Comparison of ENCODE assay signal across 7 mouse cellular contexts in the genomic region with DNA sequence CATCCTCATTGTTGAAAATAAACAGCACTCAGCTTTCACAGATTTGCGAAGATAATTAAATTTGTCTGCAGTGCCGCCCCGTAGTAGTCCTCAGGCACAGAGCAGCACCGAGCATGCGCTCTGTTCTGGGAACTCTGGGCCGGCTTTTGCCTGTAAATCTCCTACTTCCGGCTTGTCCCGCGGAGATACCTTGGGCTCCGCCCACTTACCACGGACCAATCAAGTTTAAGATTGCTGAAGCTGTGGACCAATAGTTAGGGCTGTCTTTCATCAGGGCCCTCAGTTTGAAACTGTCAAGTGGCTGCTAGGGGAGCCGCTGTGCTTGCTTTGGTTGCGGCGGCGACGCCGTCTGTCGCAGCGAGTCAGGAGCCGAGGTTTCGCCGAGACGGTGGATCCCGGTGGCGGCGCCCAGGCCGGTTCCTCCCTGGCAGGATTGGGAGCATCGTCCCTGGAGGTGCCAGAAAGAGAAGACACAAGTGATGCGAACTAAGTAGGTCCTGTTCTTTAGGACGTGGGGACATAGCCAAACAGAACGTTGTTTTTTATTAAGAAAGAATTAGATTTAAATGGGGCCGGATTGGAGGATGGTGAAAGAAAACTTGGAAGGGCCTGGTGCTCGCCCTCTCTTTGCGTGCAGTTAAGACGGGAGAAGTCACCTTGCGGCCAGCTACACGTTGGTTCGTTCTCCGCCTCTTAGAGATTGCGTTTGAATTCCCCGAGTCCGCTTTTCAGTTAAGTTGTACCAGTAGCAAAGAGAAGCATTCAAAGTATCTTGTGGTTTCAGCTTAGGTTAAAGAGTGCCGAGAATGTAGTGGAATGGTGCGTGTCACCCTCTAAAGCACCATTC. TPM values are rescaled to one million over a fixed set of nuclear protein-coding genes. Genes with fewer than 3 reads are reported as not detected.
A peak's percentile ranks its signal among the peaks of the same experiment; 100 is the strongest.
DNase-seq lines count a peak whose midpoint lies in the region; ATAC-seq lines count a peak whose summit lies in the region.

TSS of gene Poc5 (plus strand) at position 253 of the 847 bp plus-strand sequence.

- H3K4me1 ChIP-seq in embryonic facial prominence, embryonic 12.5 days: peaks cover 9% of the 10 kb centered on the region
- no peaks in the 10 kb centered on the region; the same call in 1 of the 2 replicates for H3K4me1 ChIP-seq in limb, embryonic 11.5 days (ENCODE audit: control insufficient read depth, insufficient read depth, low read length)
- peaks cover 6% of the 10 kb centered on the region; the same call in 1 of the 2 replicates for H3K4me1 ChIP-seq in midbrain, embryonic 14.5 days (ENCODE audit: control insufficient read depth, insufficient read depth, low read length)

- peak within 1 kb of the TSS; percentile 52 for H3K4me2 ChIP-seq in embryonic facial prominence, embryonic 12.5 days (replicated peaks)
- H3K4me2 ChIP-seq in limb, embryonic 11.5 days (ENCODE audit: low read depth, severe bottlenecking): peak within 1 kb of the TSS; percentile 68
- H3K4me2 ChIP-seq in midbrain, embryonic 14.5 days (ENCODE audit: low read length): peak within 1 kb of the TSS; percentile 82

- H3K9ac ChIP-seq in embryonic facial prominence, embryonic 12.5 days: peak within 1 kb of the TSS; percentile 60
- H3K9ac ChIP-seq in limb, embryonic 11.5 days (ENCODE audit: low read length): peak within 1 kb of the TSS; percentile 62
- H3K9ac ChIP-seq in midbrain, embryonic 14.5 days (replicated peaks; ENCODE audit: low read length): peak within 1 kb of the TSS; percentile 73

- peaks cover 18% of the 10 kb centered on the region for H3K36me3 ChIP-seq in embryonic facial prominence, embryonic 12.5 days
- no peaks in the 10 kb centered on the region; the same call in 1 of the 2 replicates for H3K36me3 ChIP-seq in limb, embryonic 11.5 days (ENCODE audit: control insufficient read depth, insufficient read depth, low read length)
- peaks cover 31% of the 10 kb centered on the region for H3K36me3 ChIP-seq in midbrain, embryonic 14.5 days (ENCODE audit: control insufficient read depth, insufficient read depth, low read length)

- H3K4me3 ChIP-seq in embryonic facial prominence, embryonic 12.5 days: peak within 1 kb of the TSS; percentile 69
- H3K4me3 ChIP-seq in limb, embryonic 11.5 days (ENCODE audit: low read depth, low read length): peak within 1 kb of the TSS; percentile 57
- peak within 1 kb of the TSS; percentile 74 for H3K4me3 ChIP-seq in midbrain, embryonic 14.5 days (replicated peaks; ENCODE audit: low read depth, low read length)

- DNase-seq in adrenal gland, postnatal 25 days: peak; percentile 94
- DNase-seq in heart, adult 11 months: peak; percentile 100
- peak; percentile 100 for DNase-seq in kidney, adult 18-20 months
- DNase-seq in limb, embryonic 11.5 days (ENCODE audit: low spot score): peak; percentile 99
- DNase-seq in midbrain, embryonic 14.5 days: peak; percentile 99
- DNase-seq in spleen, adult 18-20 months: peak; percentile 95 to 98

- H3K27me3 ChIP-seq in embryonic facial prominence, embryonic 12.5 days: no peaks in the 10 kb centered on the region
- no peaks in the 10 kb centered on the region for H3K27me3 ChIP-seq in limb, embryonic 11.5 days (ENCODE audit: control insufficient read depth, insufficient read depth, low read length)
- H3K27me3 ChIP-seq in midbrain, embryonic 14.5 days (ENCODE audit: control insufficient read depth, insufficient read depth, low read length): no peaks in the 10 kb centered on the region

- ATAC-seq in embryonic facial prominence, embryonic 12.5 days (ENCODE audit: insufficient number of reproducible peaks, insufficient read depth, low FRiP score, low TSS enrichment): peak; percentile 100
- peak; percentile 100 for ATAC-seq in limb, embryonic 11.5 days (ENCODE audit: insufficient number of reproducible peaks, low FRiP score, low TSS enrichment, low read depth)
- ATAC-seq in midbrain, embryonic 14.5 days (ENCODE audit: low FRiP score, low TSS enrichment): peak; percentile 100

- under 1% methylated on average over 44 of the region's 44 CpGs for WGBS in embryonic facial prominence, embryonic 12.5 days
- WGBS in limb, embryonic 11.5 days: under 1% methylated on average over 44 of the region's 44 CpGs
- under 1% methylated on average over 44 of the region's 44 CpGs for WGBS in midbrain, embryonic 14.5 days

- peak within 1 kb of the TSS; percentile 46; the same call in 1 of the 2 replicates for H3K27ac ChIP-seq in embryonic facial prominence, embryonic 12.5 days
- H3K27ac ChIP-seq in limb, embryonic 11.5 days (replicated peaks; ENCODE audit: low read depth, low read length): no peak within 1 kb of the TSS
- peak within 1 kb of the TSS; percentile 57; the same call in 1 of the 2 replicates for H3K27ac ChIP-seq in midbrain, embryonic 14.5 days (replicated peaks; ENCODE audit: low read depth, low read length)

- no peaks in the 10 kb centered on the region for H3K9me3 ChIP-seq in embryonic facial prominence, embryonic 12.5 days
- no peaks in the 10 kb centered on the region for H3K9me3 ChIP-seq in limb, embryonic 11.5 days (ENCODE audit: control insufficient read depth, low read length)
- H3K9me3 ChIP-seq in midbrain, embryonic 14.5 days (ENCODE audit: control insufficient read depth, low read length): no peaks in the 10 kb centered on the region

RNA-seq across cellular contexts. Expression of gene Poc5, which starts in this region (rescaled TPM):
- total RNA-seq in adrenal gland, postnatal 25 days (2021): 16.7 and 20.9 TPM in 2 replicates
- polyA plus RNA-seq in embryonic facial prominence, embryonic 12.5 days (2016; fragmentation: Nextera tagmentation; extraction: Ambion mirVana): 19.1 and 19.7 TPM in 2 replicates
- polyA plus RNA-seq in limb, embryonic 11.5 days (2014; fragmentation: Nextera tagmentation; extraction: Ambion mirVana): 22.6 and 23.9 TPM in 2 replicates
- 20.0 and 25.4 TPM in 2 replicates for polyA plus RNA-seq in midbrain, embryonic 14.5 days (2014; fragmentation: Nextera tagmentation; extraction: Ambion mirVana)
